Mouse (Mus musculus) limb, embryonic 15.5 days (tissue): ENCODE results near the gene Cckbr. TPM values are rescaled to one million over a fixed set of nuclear protein-coding genes. Genes with fewer than 3 reads are reported as not detected.

Experiments used
- ATAC-seq: fragments of 200-750 bp; cut with Nextera tagmentation; 2 replicates; pipeline ENCODE4 v1.8.0; 2017; ENCODE audit warnings: low read depth, moderate TSS enrichment; ENCODE audit not compliant: insufficient number of reproducible peaks, low FRiP score, low TSS enrichment
- H3K27ac ChIP-seq: fragments of 300-500 bp; sonication (generic); 2 replicates; pipeline ENCODE4 v1.5.1; 2015; ENCODE audit warnings: moderate library complexity, mild to moderate bottlenecking, inconsistent platforms
- H3K27me3 ChIP-seq: fragments of 300-500 bp; sonication (generic); 2 replicates; pipeline ENCODE4 v1.6.1; 2015; ENCODE audit warnings: inconsistent platforms
- H3K36me3 ChIP-seq: fragments of 300-500 bp; sonication (generic); 2 replicates; pipeline ENCODE4 v1.6.1; 2015; ENCODE audit warnings: inconsistent platforms
- H3K4me1 ChIP-seq: fragments of 300-500 bp; sonication (generic); 2 replicates; pipeline ENCODE4 v1.6.1; 2015; ENCODE audit warnings: inconsistent platforms
- H3K4me2 ChIP-seq: fragments of 300-500 bp; sonication (generic); 2 replicates; pipeline ENCODE4 v1.6.1; 2015; ENCODE audit warnings: mild to moderate bottlenecking, inconsistent platforms
- H3K4me3 ChIP-seq: fragments of 300-500 bp; sonication (generic); 2 replicates; pipeline ENCODE4 v1.5.1; 2015; ENCODE audit warnings: mild to moderate bottlenecking, inconsistent platforms
- H3K9ac ChIP-seq: fragments of 300-500 bp; sonication (generic); 2 replicates; pipeline ENCODE4 v1.6.1; 2015; ENCODE audit warnings: inconsistent platforms
- H3K9me3 ChIP-seq: fragments of 300-500 bp; sonication (generic); 2 replicates; pipeline ENCODE4 v1.6.1; 2016; ENCODE audit warnings: inconsistent platforms
- WGBS: fragments of 180-500 bp; shearing (Covaris S2); methylation state at CpG from one replicate; pipeline ENCODE4 v1.1.7; 2015; 5-methylcytosine and 5-hydroxymethylcytosine counted together
- polyA plus RNA-seq: library from polyadenylated mRNA; unstranded; fragments of >200 nt; fragmentation: Nextera tagmentation; extraction: Ambion mirVana; gene quantifications from 2 replicates; pipeline ENCODE4 v1.2.1, GENCODE M21; 2015

Gene Cckbr
- polyA plus RNA-seq, 1 experiment from 2014 or later = not detected

DNA sequence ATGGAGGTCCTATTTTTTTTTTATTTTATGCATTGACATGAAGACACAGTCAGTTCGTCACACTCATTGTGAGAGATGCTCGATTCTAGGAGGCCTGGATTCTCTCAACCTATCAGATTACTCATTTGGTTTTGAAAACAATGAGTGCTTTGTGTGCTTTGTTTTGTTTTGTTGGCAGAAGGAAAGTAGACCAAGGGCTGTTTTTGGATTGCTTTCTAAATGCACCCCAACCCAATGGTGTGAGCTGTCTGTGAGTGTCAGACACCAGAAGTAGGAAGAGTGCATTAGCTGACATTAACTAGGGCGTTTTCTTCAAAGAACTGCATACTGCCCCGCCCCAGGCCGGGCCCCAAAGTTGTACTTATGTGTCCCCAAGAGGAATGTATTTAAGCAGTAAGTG lies 54.5 kb downstream of the Cckbr start:
- no peaks in the 10 kb centered on the region for H3K36me3 ChIP-seq
- no peak for ATAC-seq
- H3K4me2 ChIP-seq = peak overlapping the region; percentile 77
- no peaks in the 10 kb centered on the region for H3K9me3 ChIP-seq
- no peak overlapping the region for H3K27ac ChIP-seq
- H3K4me3 ChIP-seq = no peak overlapping the region
- no peak overlapping the region for H3K9ac ChIP-seq
- 70% methylated on average over 5 of the region's 5 CpGs for WGBS
- H3K4me1 ChIP-seq = peaks cover 31% of the 10 kb centered on the region
- no peaks in the 10 kb centered on the region for H3K27me3 ChIP-seq

- Histone ChIP-seq H3K4me1 (peaks cover 31% of the 10 kb centered on the region), H3K4me3 (peak overlapping the region; percentile 58), H3K27me3 (no peaks in the 10 kb centered on the region), H3K4me2 (peak overlapping the region; percentile 77), H3K36me3 (no peaks in the 10 kb centered on the region), H3K9ac (peak overlapping the region; percentile 85), H3K27ac (peak overlapping the region; percentile 96), H3K9me3 (no peaks in the 10 kb centered on the region)
- no peak for ATAC-seq
- 47% methylated on average over 23 of the region's 23 CpGs for WGBS
Observed at GRCm38 (mm10) chr7:105480561-105481504, 55.3 kb downstream of the Cckbr start.

DNA sequence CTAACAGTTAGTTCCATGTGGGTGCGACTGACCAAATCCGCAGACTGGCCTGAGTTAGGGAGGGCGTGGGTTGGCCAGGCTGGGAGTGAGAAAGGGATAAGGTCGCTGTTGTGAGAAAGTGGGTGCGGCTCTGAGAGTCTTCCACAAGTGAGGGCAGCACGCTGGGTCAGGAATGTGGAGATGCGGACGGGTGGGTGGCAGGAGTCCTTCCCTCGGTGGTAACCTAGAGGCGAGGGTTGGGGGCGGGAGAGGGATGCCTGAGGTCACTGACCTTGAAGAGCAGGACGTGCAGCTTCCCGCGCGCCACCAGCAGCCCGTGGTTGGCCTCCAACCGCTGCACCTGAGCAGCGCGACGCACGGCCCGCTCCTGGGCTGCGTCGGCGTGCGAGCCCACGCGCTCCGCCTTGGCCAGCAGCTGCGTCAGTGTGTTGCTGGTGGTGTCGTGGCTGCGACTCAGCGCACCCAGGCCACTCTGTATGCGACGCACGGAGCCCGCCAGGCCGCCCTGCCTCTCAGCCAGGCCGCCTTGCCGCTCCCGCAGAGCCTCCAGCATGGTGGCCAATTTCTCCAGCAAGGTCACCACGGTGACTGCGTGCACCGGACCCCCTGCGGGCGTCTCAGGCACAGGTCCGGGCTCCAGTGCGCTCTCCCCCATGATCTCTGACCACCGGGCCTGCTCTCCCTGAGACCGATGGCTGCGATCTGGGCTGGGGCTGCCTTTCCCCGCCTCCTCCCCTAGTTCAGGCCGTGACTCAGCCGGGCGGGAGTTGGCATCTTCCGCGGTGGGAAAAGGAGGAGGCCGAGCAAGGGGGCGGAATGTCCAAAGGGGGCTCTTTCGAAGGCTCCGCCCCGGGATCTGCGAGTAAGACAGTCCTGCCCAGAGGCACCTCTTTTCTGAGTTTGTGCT lies 56.2 kb downstream of the Cckbr start, which contains the start of gene Cavin3:
Gene Cavin3, minus strand, starts transcription at position 796 of the 907 bp plus-strand sequence.
- WGBS = 3% methylated on average over 62 of the region's 63 CpGs
- Histone ChIP-seq H3K9ac (peak within 1 kb of the TSS; percentile 85), H3K27me3 (no peaks in the 10 kb centered on the region), H3K27ac (peak within 1 kb of the TSS; percentile 96), H3K9me3 (no peaks in the 10 kb centered on the region), H3K4me2 (peak within 1 kb of the TSS; percentile 77), H3K4me1 (peaks cover 31% of the 10 kb centered on the region), H3K4me3 (peak within 1 kb of the TSS; percentile 58), H3K36me3 (no peaks in the 10 kb centered on the region)
- ATAC-seq = peak; percentile 87

DNA sequence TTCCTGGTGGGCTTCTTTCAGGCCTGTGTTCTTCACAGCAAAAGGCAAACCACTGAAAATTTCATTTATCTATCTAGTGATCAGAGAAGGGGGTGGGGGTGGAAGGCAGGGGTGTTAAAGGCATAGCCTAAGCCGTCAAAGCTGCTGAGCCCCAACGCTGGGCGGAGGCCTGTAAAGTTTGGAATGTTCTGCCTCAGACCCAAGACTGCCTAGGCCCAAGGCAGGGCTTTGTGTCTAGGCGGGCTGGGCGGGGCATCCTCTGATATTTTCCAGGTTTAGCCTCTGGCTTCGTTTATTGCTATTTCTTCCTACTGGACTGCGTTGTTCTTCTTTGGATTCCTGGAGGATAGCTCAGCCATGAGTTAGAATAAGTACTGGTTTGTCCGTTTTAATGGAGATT lies 56.9 kb downstream of the Cckbr start:
- Histone ChIP-seq H3K27ac (peak overlapping the region; percentile 96), H3K4me1 (peaks cover 31% of the 10 kb centered on the region), H3K9me3 (no peaks in the 10 kb centered on the region), H3K4me2 (peak overlapping the region; percentile 77), H3K36me3 (no peaks in the 10 kb centered on the region), H3K4me3 (peak overlapping the region; percentile 58), H3K27me3 (no peaks in the 10 kb centered on the region), H3K9ac (peak overlapping the region; percentile 85; the same call in 1 of the 2 replicates)
- peak; percentile 84 for ATAC-seq
- WGBS = 18% methylated on average over 8 of the region's 8 CpGs

- Histone ChIP-seq H3K27ac (no peak overlapping the region), H3K4me3 (no peak overlapping the region), H3K36me3 (no peaks in the 10 kb centered on the region), H3K4me2 (no peak overlapping the region), H3K4me1 (peaks cover 31% of the 10 kb centered on the region), H3K9ac (no peak overlapping the region), H3K9me3 (no peaks in the 10 kb centered on the region), H3K27me3 (no peaks in the 10 kb centered on the region)
- ATAC-seq = no peak
- 52% methylated on average over 5 of the region's 5 CpGs for WGBS
Observed at GRCm38 (mm10) chr7:105485029-105485428, 59.5 kb downstream of the Cckbr start.

GRCm38 (mm10) chr7:105487104-105487876 lies 61.8 kb downstream of the Cckbr start:
- H3K36me3 ChIP-seq = no peaks in the 10 kb centered on the region
- no peaks in the 10 kb centered on the region for H3K9me3 ChIP-seq
- H3K4me3 ChIP-seq = no peak overlapping the region
- 69% methylated on average over 6 of the region's 6 CpGs for WGBS
- H3K27ac ChIP-seq = no peak overlapping the region
- no peak overlapping the region for H3K9ac ChIP-seq
- H3K4me2 ChIP-seq = no peak overlapping the region
- no peak for ATAC-seq
- H3K4me1 ChIP-seq = peaks cover 8% of the 10 kb centered on the region
- no peaks in the 10 kb centered on the region for H3K27me3 ChIP-seq

DNA sequence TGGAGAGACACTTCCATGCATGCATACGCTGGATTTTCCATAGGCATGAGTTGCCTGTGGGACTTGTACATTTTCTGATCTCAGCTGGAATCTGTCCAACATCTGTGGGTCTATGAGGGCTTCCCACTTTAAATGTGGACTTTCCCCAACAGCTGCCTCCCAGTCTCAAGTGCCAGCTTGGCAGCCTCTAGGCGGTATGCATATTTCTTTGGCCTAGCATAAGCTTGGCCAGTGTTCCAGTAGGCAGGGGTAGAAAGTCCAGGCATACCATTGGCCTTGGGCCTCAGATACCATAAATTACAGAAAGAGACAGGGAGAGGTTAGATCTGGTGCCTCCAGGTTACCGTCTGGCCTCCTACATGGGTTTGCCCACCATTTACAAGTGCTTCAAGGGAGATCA lies 72.3 kb downstream of the Cckbr start:
- no peaks in the 10 kb centered on the region for H3K9me3 ChIP-seq
- WGBS = 68% methylated on average over 3 of the region's 3 CpGs
- H3K27ac ChIP-seq = no peak overlapping the region
- H3K36me3 ChIP-seq = no peaks in the 10 kb centered on the region
- no peak overlapping the region for H3K9ac ChIP-seq
- no peaks in the 10 kb centered on the region for H3K4me1 ChIP-seq
- ATAC-seq = no peak
- H3K4me2 ChIP-seq = no peak overlapping the region
- H3K4me3 ChIP-seq = no peak overlapping the region
- no peaks in the 10 kb centered on the region for H3K27me3 ChIP-seq

DNA sequence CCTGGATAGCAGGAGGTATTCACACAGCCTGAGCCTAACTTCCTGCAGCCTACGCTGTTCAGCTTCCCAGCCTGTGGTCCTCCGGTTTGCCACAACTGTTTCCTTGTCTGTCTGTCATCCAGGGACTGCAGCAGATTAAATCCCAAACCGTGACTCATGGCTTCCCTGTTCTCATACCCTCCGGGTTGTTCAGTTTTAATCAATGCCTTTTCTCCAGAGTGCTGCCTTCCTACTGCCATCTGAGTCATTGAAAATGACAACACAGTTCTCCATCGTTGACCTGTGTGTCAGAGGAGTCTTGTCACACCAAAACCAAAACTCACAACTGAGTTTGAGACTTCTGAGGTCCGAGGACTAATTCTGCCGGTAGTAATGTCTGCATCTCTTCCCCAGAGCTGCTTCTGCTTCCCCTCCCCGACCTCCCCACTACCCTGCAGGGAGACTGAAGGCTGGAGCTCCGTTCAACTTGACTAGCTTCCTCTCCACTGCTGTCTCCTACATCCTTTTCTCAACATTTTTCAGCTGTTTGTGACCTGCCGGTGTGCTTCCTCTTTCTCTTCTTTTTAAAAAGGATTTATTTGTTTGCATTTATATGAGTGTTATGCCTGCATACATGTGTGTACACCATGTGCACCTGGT lies 73.4 kb downstream of the Cckbr start:
- H3K4me3 ChIP-seq = no peak overlapping the region
- no peak overlapping the region for H3K27ac ChIP-seq
- H3K4me1 ChIP-seq = no peaks in the 10 kb centered on the region
- no peak overlapping the region for H3K9ac ChIP-seq
- no peaks in the 10 kb centered on the region for H3K27me3 ChIP-seq
- no peaks in the 10 kb centered on the region for H3K36me3 ChIP-seq
- H3K4me2 ChIP-seq = no peak overlapping the region
- H3K9me3 ChIP-seq = no peaks in the 10 kb centered on the region
- 60% methylated on average over 10 of the region's 10 CpGs for WGBS
- ATAC-seq = no peak

- Histone ChIP-seq H3K27ac (no peak overlapping the region), H3K4me3 (no peak overlapping the region), H3K27me3 (no peaks in the 10 kb centered on the region), H3K9me3 (no peaks in the 10 kb centered on the region), H3K4me1 (no peaks in the 10 kb centered on the region), H3K4me2 (no peak overlapping the region), H3K36me3 (no peaks in the 10 kb centered on the region), H3K9ac (no peak overlapping the region)
- no peak for ATAC-seq
- 83% methylated on average over 1 of the region's 1 CpGs for WGBS
Observed at GRCm38 (mm10) chr7:105499676-105500075, 74.1 kb downstream of the Cckbr start.

DNA sequence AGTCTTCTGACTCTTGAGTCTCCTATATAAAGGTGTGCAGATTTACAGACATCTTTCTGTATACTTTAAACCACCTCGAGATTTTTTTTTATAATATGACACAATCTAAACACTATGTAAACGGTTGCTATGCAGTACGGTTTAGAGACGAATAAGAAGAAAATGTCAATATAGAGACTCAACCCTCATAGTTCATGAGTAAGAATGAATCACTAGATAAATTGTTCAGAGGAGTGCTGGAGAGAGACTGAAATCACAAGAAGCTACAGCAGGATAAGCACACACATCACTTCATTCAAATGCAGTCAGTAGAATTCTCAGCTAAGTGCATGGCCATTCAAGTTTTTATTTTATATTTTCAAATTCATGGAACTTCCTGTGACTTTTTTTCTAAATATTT lies 76.5 kb downstream of the Cckbr start:
- no peaks in the 10 kb centered on the region for H3K4me1 ChIP-seq
- no peaks in the 10 kb centered on the region for H3K36me3 ChIP-seq
- H3K4me3 ChIP-seq = no peak overlapping the region
- no peak overlapping the region for H3K4me2 ChIP-seq
- no peak for ATAC-seq
- H3K27ac ChIP-seq = no peak overlapping the region
- H3K9ac ChIP-seq = no peak overlapping the region
- H3K27me3 ChIP-seq = no peaks in the 10 kb centered on the region
- 89% methylated on average over 4 of the region's 4 CpGs for WGBS
- H3K9me3 ChIP-seq = no peaks in the 10 kb centered on the region

GRCm38 (mm10) chr7:105507257-105507656 lies 81.7 kb downstream of the Cckbr start:
- Histone ChIP-seq H3K4me2 (no peak overlapping the region), H3K27ac (no peak overlapping the region), H3K9me3 (no peaks in the 10 kb centered on the region), H3K27me3 (no peaks in the 10 kb centered on the region), H3K4me3 (no peak overlapping the region), H3K36me3 (no peaks in the 10 kb centered on the region), H3K9ac (no peak overlapping the region), H3K4me1 (no peaks in the 10 kb centered on the region)
- ATAC-seq = no peak
- WGBS = 55% methylated on average over 4 of the region's 4 CpGs
